Mouse (Mus musculus) kidney, postnatal 4 days (tissue): ENCODE measurements around the gene Paqr5.

Experiments
- DNase-seq, 2 experiments: peaks; one replicate each; pipeline ENCODE4 v3.0.0; 2021; ENCODE audit warnings: mixed read lengths in 2 of 2

The Paqr5 gene

GRCm38 (mm10) chr9:61908341-61908740 is 118.3 kb downstream of the Paqr5 start:
- DNase-seq = no peak

- no peak for DNase-seq
Observed at GRCm38 (mm10) chr9:61907621-61908295, 118.9 kb downstream of the Paqr5 start.

- DNase-seq = peak; percentile 70 to 72
Observed at GRCm38 (mm10) chr9:61906912-61907311, 119.7 kb downstream of the Paqr5 start.

GRCm38 (mm10) chr9:61905576-61905975 is 121.1 kb downstream of the Paqr5 start:
- no peak for DNase-seq

GRCm38 (mm10) chr9:61904201-61904600 is 122.5 kb downstream of the Paqr5 start:
- DNase-seq = no peak
